Mouse (Mus musculus) liver, postnatal 0 days (tissue): Measurements from ENCODE around the gene Itpr2. TPM values are rescaled to one million over a fixed set of nuclear protein-coding genes. Genes with fewer than 3 reads are reported as not detected.

ENCODE experiments used
- ATAC-seq: fragments of 200-750 bp; cut with Nextera tagmentation; 2 replicates; pipeline ENCODE4 v1.8.0; 2017; ENCODE audit warnings: mild to moderate bottlenecking, moderate library complexity
- DNase-seq: peaks from one replicate; pipeline ENCODE4 v3.0.0-alpha.2; 2016
- H3K27ac ChIP-seq: fragments of 300-500 bp; sonication (generic); 2 replicates; pipeline ENCODE4 v1.5.1; 2014; ENCODE audit warnings: antibody characterized with exemption, moderate library complexity, mild to moderate bottlenecking, low read depth
- H3K27me3 ChIP-seq: fragments of 300-500 bp; sonication (generic); 2 replicates; pipeline ENCODE4 v1.6.1; 2014; ENCODE audit warnings: low read length, control low read depth, mixed read lengths; ENCODE audit not compliant: insufficient read depth
- H3K36me3 ChIP-seq: fragments of 300-500 bp; sonication (generic); replicated peaks from 2 replicates; pipeline ENCODE4 v1.6.1; 2014; ENCODE audit warnings: mild to moderate bottlenecking, control low read depth, low read length, moderate library complexity, mixed read lengths; ENCODE audit not compliant: insufficient read depth
- H3K4me1 ChIP-seq: fragments of 300-500 bp; sonication (generic); 2 replicates; pipeline ENCODE4 v1.6.1; 2014; ENCODE audit warnings: antibody characterized with exemption, mild to moderate bottlenecking, control low read depth; ENCODE audit not compliant: insufficient read depth
- H3K4me2 ChIP-seq: fragments of 300-500 bp; sonication (generic); 2 replicates; pipeline ENCODE4 v1.6.1; 2014; ENCODE audit warnings: low read depth, mild to moderate bottlenecking, low read length, moderate library complexity, mixed read lengths
- H3K4me3 ChIP-seq: fragments of 300-500 bp; sonication (generic); 2 replicates; pipeline ENCODE4 v1.5.1; 2014; ENCODE audit warnings: low read depth, low read length
- H3K9ac ChIP-seq: fragments of 300-500 bp; sonication (generic); replicated peaks from 2 replicates; pipeline ENCODE4 v1.6.1; 2014; ENCODE audit warnings: mild to moderate bottlenecking, moderate library complexity
- H3K9me3 ChIP-seq: fragments of 300-500 bp; sonication (generic); 2 replicates; pipeline ENCODE4 v1.6.1; 2016; ENCODE audit warnings: mild to moderate bottlenecking, control low read depth, low read length, mixed read lengths
- CTCF ChIP-seq: sonication (generic); IDR thresholded peaks from 2 replicates; pipeline ENCODE4 v1.5.1; 2016; ENCODE audit warnings: antibody characterized with exemption, low read depth
- EP300 ChIP-seq: IDR thresholded peaks from 2 replicates; pipeline ENCODE4 v1.6.1; 2016; ENCODE audit warnings: antibody characterized with exemption, low read depth, mild to moderate bottlenecking
- WGBS: fragments of 180-500 bp; shearing (Covaris S2); extraction: QIAGEN DNeasy Blood & Tissue Kit; methylation state at CpG from one replicate; pipeline ENCODE4 v1.1.7; 2014; ENCODE audit not compliant: insufficient replicate concordance; 5-methylcytosine and 5-hydroxymethylcytosine counted together
- polyA plus RNA-seq: library from polyadenylated mRNA; unstranded; fragments of >200 nt; fragmentation: Nextera tagmentation; extraction: Ambion mirVana; gene quantifications from 2 replicates; pipeline ENCODE4 v1.2.1, GENCODE M21; 2015

Itpr2 gene
- polyA plus RNA-seq, 1 experiment from 2014 or later: 13.8 TPM

DNA sequence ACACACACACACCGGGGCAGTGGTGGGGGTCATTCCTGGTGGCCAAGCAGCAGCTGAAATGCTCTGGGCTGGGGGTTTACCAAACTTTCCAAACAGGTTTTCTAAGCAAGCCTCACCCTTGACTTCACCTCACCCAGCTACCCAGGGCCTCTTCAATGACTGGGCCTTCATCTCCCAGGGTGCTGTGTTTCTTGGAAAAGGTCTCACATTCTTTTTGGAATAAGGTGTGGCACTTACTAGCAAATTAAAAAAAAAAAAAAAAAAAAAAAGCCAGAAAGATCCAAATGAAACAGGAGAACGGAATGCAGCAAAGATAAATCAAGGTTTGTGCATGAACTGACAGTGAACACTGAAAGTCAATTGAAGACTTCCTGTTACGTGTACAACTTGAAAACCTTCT is 77.2 kb downstream of the Itpr2 start:
- TF ChIP-seq EP300 (no peak), CTCF (no peak)
- Histone ChIP-seq H3K27ac (no peak overlapping the region), H3K4me3 (no peak overlapping the region), H3K36me3 (peaks cover 13% of the 10 kb centered on the region), H3K9ac (no peak overlapping the region), H3K27me3 (no peaks in the 10 kb centered on the region), H3K9me3 (no peaks in the 10 kb centered on the region), H3K4me2 (no peak overlapping the region), H3K4me1 (no peaks in the 10 kb centered on the region)
- DNase-seq (no peak), ATAC-seq (no peak)
- WGBS: 82% methylated on average over 3 of the region's 3 CpGs

DNA sequence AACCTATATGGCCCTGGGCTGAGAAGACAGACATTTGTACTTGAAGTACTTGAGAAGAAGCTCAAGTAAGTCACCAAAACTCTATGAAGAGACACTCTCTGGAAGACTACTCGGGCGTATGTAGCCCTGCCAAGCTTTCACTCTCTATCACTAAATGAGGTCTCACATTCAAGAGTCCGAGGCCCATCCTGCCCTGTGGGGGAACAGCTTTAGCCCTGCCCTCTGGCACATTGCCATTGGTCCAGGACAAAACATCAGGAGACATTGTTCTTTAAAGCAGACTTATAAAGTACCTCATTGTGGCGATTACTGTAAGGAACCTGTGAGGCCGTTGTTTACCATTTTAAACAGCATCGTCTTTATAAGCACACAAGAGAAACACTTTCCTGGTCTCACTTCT is 77.7 kb downstream of the Itpr2 start:
- Histone ChIP-seq H3K4me1 (no peaks in the 10 kb centered on the region), H3K9ac (no peak overlapping the region), H3K27ac (no peak overlapping the region), H3K4me2 (no peak overlapping the region), H3K9me3 (no peaks in the 10 kb centered on the region), H3K4me3 (no peak overlapping the region), H3K27me3 (no peaks in the 10 kb centered on the region), H3K36me3 (peaks cover 13% of the 10 kb centered on the region)
- TF ChIP-seq CTCF: no peak
- DNase-seq (no peak), ATAC-seq (no peak)
- 76% methylated on average over 6 of the region's 6 CpGs for WGBS

DNA sequence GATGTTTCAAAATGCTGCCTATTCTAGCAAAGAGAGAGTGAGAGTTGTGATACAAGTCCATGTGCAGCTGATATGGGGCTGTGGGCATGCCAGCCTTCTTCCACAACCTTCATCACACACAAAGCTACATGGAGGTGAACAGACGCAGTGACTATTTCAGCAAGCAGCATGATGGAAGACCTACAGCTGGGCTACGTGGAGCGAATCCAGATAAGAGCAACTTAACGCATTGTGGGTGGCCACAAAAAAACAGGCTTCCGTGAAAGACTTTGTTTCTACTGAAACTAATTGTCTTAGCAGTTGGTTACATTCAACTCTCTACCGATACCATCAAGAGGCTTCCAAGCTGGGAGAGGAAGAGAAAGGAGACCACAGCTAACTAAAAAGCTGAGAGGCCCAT is 81.3 kb downstream of the Itpr2 start:
- Histone ChIP-seq H3K27me3 (no peaks in the 10 kb centered on the region), H3K4me3 (no peak overlapping the region), H3K4me1 (no peaks in the 10 kb centered on the region), H3K4me2 (no peak overlapping the region), H3K27ac (no peak overlapping the region), H3K9me3 (no peaks in the 10 kb centered on the region), H3K36me3 (peaks cover 13% of the 10 kb centered on the region), H3K9ac (no peak overlapping the region)
- no peak for DNase-seq
- ATAC-seq: no peak; the same call in 1 of the 2 replicates
- no peak for TF ChIP-seq CTCF
- TF ChIP-seq EP300: no peak
- WGBS: 51% methylated on average over 6 of the region's 6 CpGs

DNA sequence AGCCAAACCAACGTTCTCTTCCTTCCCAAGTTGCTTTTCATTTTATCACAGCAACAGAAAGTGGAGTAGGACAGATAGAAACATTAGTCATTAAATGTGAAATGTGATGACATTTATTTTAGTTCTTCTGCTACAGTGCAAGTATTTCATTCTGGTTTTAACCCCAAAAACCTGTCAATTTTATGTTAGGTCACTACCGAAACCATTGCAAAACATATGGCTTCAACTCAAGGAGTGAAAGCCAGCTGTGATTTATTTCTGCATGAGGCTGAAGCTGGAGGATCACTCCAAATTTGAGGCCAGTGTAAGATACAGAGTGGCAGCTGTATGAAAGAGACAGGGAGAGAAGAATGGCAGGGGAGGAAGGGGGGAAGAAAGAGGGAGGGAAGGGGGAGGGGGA is 85.6 kb downstream of the Itpr2 start:
- no peak overlapping the region for H3K4me3 ChIP-seq
- H3K9me3 ChIP-seq: no peaks in the 10 kb centered on the region
- TF ChIP-seq EP300 (no peak), CTCF (no peak)
- ATAC-seq: no peak
- peaks cover 22% of the 10 kb centered on the region for H3K36me3 ChIP-seq
- H3K27ac ChIP-seq: no peak overlapping the region
- H3K4me2 ChIP-seq: no peak overlapping the region
- no peaks in the 10 kb centered on the region for H3K27me3 ChIP-seq
- WGBS: 78% methylated on average over 2 of the region's 2 CpGs
- no peak overlapping the region for H3K9ac ChIP-seq
- H3K4me1 ChIP-seq: no peaks in the 10 kb centered on the region
- DNase-seq: no peak

DNA sequence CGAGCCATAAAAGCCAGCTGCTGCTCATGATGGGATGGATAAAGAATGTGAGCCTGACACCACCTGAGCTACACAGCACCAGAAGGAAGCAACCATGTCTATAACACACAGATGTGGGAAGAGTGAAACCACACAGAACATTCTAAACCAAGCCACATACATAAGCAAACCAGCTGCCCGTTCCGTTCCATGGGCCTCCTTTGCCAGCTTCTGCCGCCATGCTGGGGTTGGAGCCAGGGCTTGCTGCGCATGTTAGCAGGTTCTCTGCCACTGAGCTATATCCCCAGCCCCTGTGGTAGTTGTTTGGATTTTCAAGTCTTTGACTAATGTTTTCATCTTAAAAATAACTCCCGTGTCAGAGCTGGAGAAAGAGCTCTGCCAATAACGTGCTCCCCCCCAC is 87.9 kb downstream of the Itpr2 start:
- 74% methylated on average over 7 of the region's 7 CpGs for WGBS
- H3K9ac ChIP-seq: no peak overlapping the region

DNA sequence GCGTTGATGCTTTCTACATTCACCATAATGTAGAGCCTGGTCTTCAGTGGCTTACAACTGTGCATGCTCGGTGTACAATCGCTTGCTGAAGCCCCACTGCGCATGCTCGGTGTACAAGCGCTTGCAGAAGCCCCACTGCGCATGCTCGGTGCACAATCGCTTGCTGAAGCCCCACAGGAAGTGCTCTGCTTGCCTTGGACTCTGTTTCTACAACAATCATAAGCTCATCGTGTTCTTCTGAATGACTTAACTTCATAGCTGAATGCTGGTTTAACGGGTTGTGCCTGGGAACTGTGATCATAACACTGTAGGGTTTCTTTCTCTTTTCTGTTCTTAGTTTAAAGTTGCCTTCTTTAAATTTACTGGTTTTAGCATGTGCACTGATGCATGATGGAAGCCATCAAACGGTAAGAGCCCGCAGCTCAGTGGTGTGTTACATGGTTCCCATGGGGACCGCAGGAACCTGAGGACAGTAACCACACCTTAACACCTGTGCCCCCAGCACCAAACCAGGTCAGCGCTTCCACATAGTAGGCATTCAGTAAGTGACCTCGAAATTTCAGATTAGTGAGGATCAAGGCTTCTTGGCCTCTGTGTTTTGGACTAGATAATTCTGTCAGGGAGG is 90.5 kb downstream of the Itpr2 start:
- Histone ChIP-seq H3K27ac (0 out of 2 replicates have a peak overlapping the region, but pooled peaks have one; percentile 22), H3K36me3 (peaks cover 17% of the 10 kb centered on the region), H3K27me3 (no peaks in the 10 kb centered on the region), H3K9me3 (no peaks in the 10 kb centered on the region), H3K4me1 (0 out of 2 replicates have a peak, but pooled peaks cover 3% of the 10 kb centered on the region), H3K4me3 (no peak overlapping the region), H3K9ac (0 out of 2 replicates have a peak overlapping the region, but pooled peaks have one; percentile 7), H3K4me2 (no peak overlapping the region)
- ATAC-seq (no peak), DNase-seq (peak; percentile 32)
- TF ChIP-seq EP300 (no peak), CTCF (no peak)
- 80% methylated on average over 16 of the region's 16 CpGs for WGBS

More for the DNA sequence above, 87.9 kb downstream of the Itpr2 start:
- TF ChIP-seq CTCF: no peak
- no peaks in the 10 kb centered on the region for H3K9me3 ChIP-seq
- H3K4me1 ChIP-seq: 0 out of 2 replicates have a peak, but pooled peaks cover 3% of the 10 kb centered on the region
- H3K27ac ChIP-seq: no peak overlapping the region
- no peak overlapping the region for H3K4me2 ChIP-seq
- DNase-seq (no peak), ATAC-seq (no peak)
- H3K36me3 ChIP-seq: peaks cover 10% of the 10 kb centered on the region
- H3K27me3 ChIP-seq: no peaks in the 10 kb centered on the region
- H3K4me3 ChIP-seq: no peak overlapping the region
